Mouse (Mus musculus): Measurements from ENCODE around the gene Fbxw21.

Fbxw21 gene

DNA sequence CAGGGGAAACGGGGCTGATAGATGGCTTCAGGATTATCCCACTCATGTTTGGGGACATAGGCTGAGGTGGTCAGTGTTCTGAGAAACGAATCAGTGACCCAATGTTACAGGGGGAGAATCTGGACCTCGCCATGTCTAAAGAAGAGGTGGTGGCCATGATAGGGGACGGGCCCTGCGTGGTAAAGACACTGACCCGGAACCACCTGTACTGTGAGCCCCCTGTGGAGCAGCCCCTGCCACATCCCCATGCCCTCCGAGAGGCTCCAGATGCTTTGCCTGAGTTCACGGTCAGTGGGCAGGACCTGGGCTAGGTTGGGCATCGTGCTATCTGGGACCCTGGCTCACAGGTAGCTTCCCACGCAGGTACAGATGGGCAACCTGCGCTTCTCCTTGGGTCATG, 51.6 kb downstream of the Fbxw21 start:
- DNase-seq = no peak

- no peak for DNase-seq
Observed at GRCm38 (mm10) chr9:109107341-109107740, 54.5 kb downstream of the Fbxw21 start.

DNA sequence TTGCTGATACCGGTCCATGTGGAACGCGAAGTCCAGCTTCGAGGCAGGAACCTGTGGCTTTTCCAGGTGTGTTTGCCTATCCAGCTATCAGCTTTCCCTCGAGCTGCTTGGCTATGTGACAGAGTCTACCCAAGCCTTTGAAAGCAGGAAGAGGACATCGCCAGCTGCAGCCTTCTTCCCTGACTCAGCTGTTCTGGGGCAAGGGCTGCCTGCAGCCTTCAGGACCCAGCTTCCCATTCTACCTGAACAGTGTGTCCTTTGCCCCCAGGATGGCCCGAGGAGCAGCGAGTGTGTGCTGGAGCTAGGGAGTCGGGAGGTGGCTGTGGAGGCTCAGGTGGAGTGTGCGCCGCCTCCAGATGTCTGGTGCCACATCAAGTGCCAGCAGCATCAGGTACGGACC, 56.2 kb downstream of the Fbxw21 start:
- no peak for DNase-seq

DNA sequence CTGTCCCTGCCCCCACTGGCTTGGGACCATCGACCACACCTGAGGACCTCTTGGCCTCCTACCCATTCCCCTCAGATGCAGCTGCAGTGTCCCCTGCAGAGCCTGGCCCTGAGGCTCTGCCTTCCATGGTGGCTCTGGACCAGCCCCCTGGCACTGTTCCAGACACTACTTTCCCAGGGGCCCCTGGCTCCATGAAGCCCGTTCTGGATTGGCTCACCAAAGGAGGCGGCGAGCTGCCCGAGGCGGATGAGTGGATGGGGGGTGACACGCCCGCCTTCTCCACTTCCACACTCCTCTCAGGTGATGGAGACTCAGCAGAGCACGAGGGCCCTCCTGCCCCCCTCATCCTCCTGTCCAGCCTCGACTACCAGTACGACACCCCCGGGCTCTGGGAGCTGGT, 56.8 kb downstream of the Fbxw21 start:
- peak; percentile 46 for DNase-seq

- DNase-seq = no peak
Observed at GRCm38 (mm10) chr9:109104083-109104482, 57.8 kb downstream of the Fbxw21 start.

DNA sequence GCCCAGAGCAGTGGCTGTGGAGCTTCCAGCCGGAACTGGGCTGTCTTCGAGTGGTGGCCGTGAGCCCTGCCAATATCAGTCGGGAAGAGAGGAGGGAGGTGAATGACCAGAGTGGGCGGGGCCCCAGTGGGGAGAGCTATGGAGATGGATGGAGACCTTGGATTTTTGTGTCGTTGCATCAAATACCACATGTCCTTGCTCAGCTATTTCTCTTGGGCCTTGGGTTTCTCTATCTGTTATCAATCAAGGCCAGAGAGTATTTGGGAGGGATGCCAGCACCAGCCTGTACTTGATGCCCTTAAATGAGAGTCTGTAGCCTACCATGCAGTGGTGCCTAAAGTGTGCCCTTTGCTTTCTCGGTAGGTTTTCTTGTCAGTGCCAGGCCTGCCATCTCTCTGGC, 58.6 kb downstream of the Fbxw21 start:
- DNase-seq = no peak

- DNase-seq = no peak
Observed at GRCm38 (mm10) chr9:109102541-109102940, 59.3 kb downstream of the Fbxw21 start.

DNA sequence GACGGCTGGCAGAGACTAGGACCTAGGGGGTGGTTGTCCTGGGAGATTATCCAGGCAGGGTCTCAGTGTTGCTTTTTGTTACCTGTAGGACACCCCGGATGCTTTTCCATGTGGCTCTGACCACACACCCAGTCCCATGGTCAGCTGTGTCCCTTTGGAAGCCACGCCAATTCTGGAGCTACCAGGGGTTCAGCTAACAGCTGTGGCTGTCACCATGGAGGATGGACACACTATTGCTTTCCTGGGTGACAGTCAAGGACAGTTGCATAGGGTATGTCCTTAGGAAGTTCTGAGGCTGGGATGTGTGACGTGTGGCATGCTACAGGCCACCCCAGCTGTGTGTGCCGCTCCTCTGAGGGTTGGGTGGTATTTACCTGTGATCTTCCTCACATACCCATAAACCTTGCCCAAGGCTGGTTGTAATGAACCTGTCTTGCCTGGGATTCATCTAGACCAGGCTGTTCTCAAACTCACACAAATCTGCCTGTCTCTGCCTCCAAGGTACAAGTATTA, 59.9 kb downstream of the Fbxw21 start:
- no peak for DNase-seq

DNA sequence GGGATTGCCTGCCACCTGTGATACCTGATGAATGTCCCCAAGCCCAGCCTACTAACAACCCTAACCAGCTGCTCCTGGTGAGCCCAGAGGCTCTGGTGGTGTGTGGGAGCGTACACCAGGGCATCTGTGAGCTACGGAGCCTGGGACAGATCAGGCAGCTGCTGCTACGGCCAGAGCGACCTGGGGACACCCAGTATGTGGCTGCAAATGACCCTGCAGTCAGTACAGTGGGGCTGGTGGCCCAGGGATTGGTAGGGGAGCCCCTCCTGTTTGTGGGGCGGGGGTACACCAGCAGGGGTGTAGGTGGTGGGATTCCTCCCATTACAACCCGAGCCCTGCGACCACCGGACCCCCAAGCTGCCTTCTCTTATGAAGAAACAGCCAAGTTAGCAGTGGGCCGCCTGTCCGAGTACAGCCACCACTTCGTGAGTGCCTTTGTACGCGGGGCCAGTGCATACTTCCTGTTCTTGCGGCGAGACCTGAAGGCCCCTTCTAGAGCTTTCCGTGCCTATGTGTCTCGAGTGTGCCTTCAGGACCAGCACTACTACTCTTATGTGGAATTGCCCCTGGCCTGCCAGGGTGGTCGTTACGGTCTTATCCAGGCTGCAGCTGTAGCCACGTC, 61.4 kb downstream of the Fbxw21 start:
- DNase-seq = no peak

GRCm38 (mm10) chr9:109098969-109099368, 62.9 kb downstream of the Fbxw21 start:
- peak; percentile 63 for DNase-seq

GRCm38 (mm10) chr9:109098366-109098765, 63.5 kb downstream of the Fbxw21 start:
- DNase-seq = no peak

- peak; percentile 59 for DNase-seq
Observed at GRCm38 (mm10) chr9:109097831-109098230, 64.0 kb downstream of the Fbxw21 start.

DNA sequence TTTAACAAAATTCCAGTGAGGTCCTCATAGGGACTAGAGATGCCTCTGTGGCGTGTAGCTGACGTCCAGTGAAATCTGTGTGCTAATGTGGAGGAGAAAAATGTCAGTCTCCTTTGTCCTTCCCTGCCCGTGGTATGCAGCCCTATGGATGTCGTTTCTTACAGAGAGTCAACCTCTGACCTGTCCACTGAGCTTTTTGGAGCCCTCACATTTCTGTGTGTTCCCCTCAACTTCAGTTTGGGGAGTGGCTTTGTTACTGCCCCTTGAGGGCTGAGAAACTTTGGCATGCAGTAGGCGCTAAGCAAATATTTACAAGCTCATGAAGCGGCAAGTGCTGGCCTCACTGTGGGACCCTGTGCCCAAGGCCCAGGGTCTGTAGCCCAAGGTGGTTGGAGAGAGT, 64.5 kb downstream of the Fbxw21 start:
- no peak for DNase-seq

DNA sequence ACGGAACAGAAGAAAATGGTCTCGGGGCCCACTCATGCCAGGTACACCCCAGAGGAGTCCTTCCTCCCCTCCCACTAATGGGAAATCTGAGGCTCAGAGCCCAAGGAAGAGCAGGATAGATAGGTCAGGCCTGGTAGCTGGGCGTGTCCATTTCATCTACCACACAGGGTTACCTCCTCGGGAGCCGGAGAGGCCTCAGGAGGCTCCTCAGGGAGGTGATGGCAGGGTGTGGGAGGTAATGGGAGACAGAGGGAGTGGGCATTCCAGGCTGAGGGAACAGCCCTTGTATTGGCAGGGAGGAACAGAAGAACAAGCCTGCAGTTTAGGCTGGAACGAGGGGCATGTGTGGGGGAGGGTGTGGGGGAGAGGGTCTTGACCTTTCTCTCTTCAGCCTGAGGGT, 65.0 kb downstream of the Fbxw21 start:
- DNase-seq = no peak

DNA sequence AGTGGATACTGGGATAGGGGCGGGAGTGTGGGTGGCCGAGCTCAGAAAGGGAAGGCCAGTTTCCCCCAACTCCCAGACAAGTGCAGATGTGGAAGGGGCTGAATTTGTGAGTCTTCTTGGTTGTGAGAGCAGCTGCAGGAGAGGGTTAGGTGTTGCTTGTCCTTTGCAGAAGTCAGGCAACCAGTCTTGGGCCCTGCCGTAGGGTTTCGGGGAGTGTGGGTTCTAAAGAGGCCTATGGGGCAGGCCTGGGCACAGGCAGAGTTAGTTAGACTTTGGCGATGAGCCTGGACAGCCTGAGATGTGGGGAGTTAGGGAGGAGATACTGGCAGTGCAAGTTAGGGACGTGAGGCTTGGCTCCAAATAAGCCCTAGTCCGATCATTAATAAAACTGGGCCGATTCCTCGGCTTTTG, 65.6 kb downstream of the Fbxw21 start:
- no peak for DNase-seq

DNA sequence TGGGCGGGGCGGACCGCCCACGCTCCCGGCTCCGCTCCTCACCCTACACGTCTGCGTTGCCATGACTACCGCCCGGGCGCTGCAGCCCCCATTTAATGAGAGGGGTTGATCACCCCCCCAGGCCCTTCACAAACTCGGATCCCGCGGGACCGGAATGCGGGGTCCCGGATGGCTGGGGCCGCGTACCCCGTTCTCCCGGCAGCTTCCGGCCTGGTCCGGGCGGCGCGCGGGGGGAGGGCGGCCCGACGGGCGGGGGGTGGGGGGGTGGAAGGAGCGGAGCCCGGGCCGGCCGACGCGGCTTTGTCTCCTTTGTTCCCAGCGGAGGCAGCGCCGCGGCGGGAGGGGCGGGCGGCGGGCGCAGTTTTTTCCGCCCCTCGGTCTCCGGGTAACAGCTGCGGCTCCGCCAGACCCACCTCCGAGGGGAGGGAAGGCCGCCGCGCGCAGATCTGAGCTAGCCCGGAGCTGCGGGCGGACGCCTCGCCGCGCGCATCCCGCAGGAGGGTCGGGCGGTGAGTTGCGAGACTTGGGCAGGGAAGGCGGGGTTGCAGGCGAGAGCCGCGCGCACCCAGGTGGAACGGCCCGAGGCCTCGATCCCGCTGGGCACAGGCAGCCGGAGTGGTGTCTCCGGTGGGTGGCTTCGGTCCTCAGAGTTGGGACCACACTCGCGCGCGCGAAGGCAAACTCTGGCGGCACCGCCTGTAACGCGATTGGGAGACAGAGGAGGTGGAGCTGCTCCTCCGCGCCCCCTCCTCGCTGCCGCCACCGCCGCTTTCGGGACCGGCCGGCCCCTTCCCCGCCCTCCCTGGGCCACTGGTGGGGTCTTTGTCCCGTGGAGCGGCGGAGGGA, 66.5 kb downstream of the Fbxw21 start, which contains the start of gene Plxnb1:
Gene Plxnb1, plus strand, starts transcription at position 253 of the 846 bp plus-strand sequence.
- peak; percentile 74 for DNase-seq

DNA sequence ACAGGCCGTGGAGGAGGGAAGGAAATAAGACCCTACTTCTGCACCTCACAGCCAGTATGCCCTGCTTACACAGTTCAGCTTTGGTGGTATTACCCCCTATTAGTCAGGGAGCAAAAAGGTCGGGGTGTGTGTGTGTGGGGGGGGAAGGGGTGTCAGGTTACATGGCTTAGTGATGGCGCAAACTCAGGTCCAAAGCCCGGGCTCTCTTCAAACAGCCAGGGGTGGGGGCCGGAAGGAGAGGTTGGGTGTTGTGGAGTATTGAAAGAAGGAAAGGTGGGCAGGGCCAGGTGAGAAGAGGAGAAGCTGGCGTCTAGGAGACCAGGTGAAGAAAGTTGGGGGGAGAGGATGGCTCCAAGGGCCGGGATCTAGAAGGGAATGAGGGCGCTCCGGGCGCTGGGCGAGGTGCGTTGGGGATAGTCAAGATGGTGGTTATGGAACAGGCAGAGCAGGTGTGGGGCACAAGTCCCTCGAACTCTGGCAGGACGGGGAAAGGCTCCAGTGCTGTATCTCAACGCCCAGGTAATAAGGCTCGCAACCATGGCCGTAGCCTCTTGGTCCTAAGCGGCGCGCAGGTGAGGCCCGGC, 67.2 kb downstream of the Fbxw21 start:
- no peak for DNase-seq

GRCm38 (mm10) chr9:109093786-109094552, 67.9 kb downstream of the Fbxw21 start:
- DNase-seq = no peak

DNA sequence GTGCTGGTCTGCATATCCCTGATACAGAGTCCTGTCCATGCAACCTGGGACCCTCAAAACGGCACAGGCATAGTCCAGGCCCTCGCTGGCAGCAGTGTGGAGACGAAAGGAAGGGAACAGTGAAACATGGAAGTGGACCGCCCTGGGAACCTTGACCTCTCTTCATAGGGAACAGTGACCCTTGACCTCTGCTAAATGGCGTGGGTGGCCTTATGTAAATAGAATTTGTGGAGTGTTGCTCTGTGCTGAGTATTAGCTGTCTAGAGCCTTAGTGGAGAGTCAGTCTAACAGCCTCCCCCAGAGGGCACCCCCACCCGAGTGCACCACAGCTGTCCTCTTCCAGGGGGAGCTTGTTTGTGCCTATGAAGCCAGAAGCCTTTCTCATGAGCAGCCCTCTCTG, 69.0 kb downstream of the Fbxw21 start:
- DNase-seq = no peak

- no peak for DNase-seq
Observed at GRCm38 (mm10) chr9:109091802-109092201, 70.0 kb downstream of the Fbxw21 start.

DNA sequence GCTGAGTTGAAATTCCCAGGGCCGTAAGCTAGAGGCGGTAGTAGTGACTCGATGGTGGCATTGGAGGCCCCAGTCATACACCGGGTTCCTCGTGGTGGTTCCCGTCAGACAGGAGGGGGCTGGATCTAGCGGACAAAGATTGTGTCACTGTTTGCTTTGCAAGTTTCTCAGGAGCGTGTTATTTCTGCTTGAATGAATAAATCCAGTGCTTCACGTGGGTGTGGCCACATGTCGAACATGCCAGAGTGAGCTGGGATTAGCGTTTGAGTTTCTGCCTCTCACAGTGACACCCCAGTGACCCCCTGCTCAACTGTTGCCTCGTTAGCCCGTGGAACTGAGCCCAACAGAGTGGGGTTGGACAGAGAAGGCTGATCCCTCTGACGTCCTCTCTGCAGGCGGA, 71.4 kb downstream of the Fbxw21 start:
- no peak for DNase-seq
